Mouse (Mus musculus) lung, postnatal 0 days (tissue): Measurements from ENCODE around the gene Zfp839. TPM values are rescaled to one million over a fixed set of nuclear protein-coding genes. Genes with fewer than 3 reads are reported as not detected.
A peak's percentile ranks its signal among the peaks of the same experiment; 100 is the strongest.

Experiments used
- ATAC-seq: fragments of 200-750 bp; cut with Nextera tagmentation; 2 replicates; pipeline ENCODE4 v1.8.0; 2017; ENCODE audit warnings: moderate library complexity
- DNase-seq: peaks from one replicate; pipeline ENCODE4 v3.0.0-alpha.2; 2016; ENCODE audit warnings: low spot score
- H3K27ac ChIP-seq: fragments of 300-500 bp; sonication (generic); 2 replicates; pipeline ENCODE4 v1.5.1; 2014; ENCODE audit warnings: antibody characterized with exemption, mild to moderate bottlenecking, low read length, mixed read lengths
- H3K27me3 ChIP-seq: fragments of 300-500 bp; sonication (generic); replicated peaks from 2 replicates; pipeline ENCODE4 v1.6.1; 2014; ENCODE audit warnings: low read length, mixed read lengths; ENCODE audit not compliant: insufficient read depth
- H3K36me3 ChIP-seq: fragments of 300-500 bp; sonication (generic); 2 replicates; pipeline ENCODE4 v1.6.1; 2014; ENCODE audit warnings: low read length, mixed read lengths; ENCODE audit not compliant: insufficient read depth
- H3K4me1 ChIP-seq: fragments of 300-500 bp; sonication (generic); 2 replicates; pipeline ENCODE4 v1.6.1; 2014; ENCODE audit warnings: antibody characterized with exemption, low read depth, low read length, mixed read lengths; ENCODE audit not compliant: insufficient read depth
- H3K4me2 ChIP-seq: fragments of 300-500 bp; sonication (generic); replicated peaks from 2 replicates; pipeline ENCODE4 v1.6.1; 2014; ENCODE audit warnings: low read depth, mild to moderate bottlenecking, low read length, moderate library complexity, mixed read lengths
- H3K4me3 ChIP-seq: fragments of 300-500 bp; sonication (generic); 2 replicates; pipeline ENCODE4 v1.5.1; 2014; ENCODE audit warnings: low read depth, low read length
- H3K9ac ChIP-seq: fragments of 300-500 bp; sonication (generic); replicated peaks from 2 replicates; pipeline ENCODE4 v1.6.1; 2014; ENCODE audit warnings: low read depth, mild to moderate bottlenecking
- H3K9me3 ChIP-seq: fragments of 300-500 bp; sonication (generic); 2 replicates; pipeline ENCODE4 v1.6.1; 2016; ENCODE audit warnings: low read length, mixed read lengths
- CTCF ChIP-seq: IDR thresholded peaks from 2 replicates; pipeline ENCODE4 v1.5.1; 2016; ENCODE audit warnings: antibody characterized with exemption, mild to moderate bottlenecking
- EP300 ChIP-seq: IDR thresholded peaks from 2 replicates; pipeline ENCODE4 v1.6.1; 2016; ENCODE audit warnings: antibody characterized with exemption, mild to moderate bottlenecking, control low read depth
- WGBS: fragments of 180-500 bp; shearing (Covaris S2); extraction: QIAGEN DNeasy Blood & Tissue Kit; methylation state at CpG from one replicate; pipeline ENCODE4 v1.1.7; 2014; 5-methylcytosine and 5-hydroxymethylcytosine counted together
- polyA plus RNA-seq: library from polyadenylated mRNA; unstranded; fragments of >200 nt; fragmentation: Nextera tagmentation; extraction: Ambion mirVana; gene quantifications from 2 replicates; pipeline ENCODE4 v1.2.1, GENCODE M21; 2015

Zfp839 gene
- polyA plus RNA-seq, 1 experiment from 2014 or later: 2.4 TPM

DNA sequence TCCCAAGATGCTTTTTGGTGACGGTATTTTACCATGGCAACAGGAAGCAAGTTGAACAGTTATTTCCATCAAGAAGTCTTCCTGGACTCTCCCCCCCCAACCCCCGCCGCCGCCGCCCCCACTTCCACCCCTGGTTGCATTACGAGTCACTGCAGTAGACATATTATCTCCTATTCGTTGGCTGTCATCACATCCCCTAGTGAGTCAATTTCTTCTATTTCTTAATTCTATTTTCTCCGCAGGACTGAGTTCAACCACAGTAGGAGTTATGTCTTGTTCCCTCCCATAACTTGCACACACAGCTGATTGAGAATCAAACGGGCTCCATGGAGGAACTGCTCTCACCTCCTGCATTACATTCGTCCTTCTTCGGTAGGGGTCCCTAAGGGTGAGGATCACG is 38.1 kb downstream of the Zfp839 start:
- Histone ChIP-seq H3K4me2 (peak overlapping the region; percentile 93), H3K4me3 (peak overlapping the region; percentile 78), H3K36me3 (no peaks in the 10 kb centered on the region), H3K27ac (0 out of 2 replicates have a peak overlapping the region, but pooled peaks have one; percentile 70), H3K9me3 (no peaks in the 10 kb centered on the region), H3K27me3 (no peaks in the 10 kb centered on the region), H3K4me1 (peaks cover 5% of the 10 kb centered on the region; the same call in 1 of the 2 replicates), H3K9ac (peak overlapping the region; percentile 43)
- WGBS: 21% methylated on average over 12 of the region's 12 CpGs
- TF ChIP-seq CTCF (no peak), EP300 (no peak)
- DNase-seq (peak; percentile 6), ATAC-seq (no peak)

GRCm38 (mm10) chr12:110888606-110889005 is 38.6 kb downstream of the Zfp839 start:
- TF ChIP-seq EP300 (no peak), CTCF (no peak)
- H3K4me1 ChIP-seq: peaks cover 5% of the 10 kb centered on the region; the same call in 1 of the 2 replicates
- under 1% methylated on average over 25 of the region's 25 CpGs for WGBS
- no peaks in the 10 kb centered on the region for H3K36me3 ChIP-seq
- H3K27ac ChIP-seq: 0 out of 2 replicates have a peak overlapping the region, but pooled peaks have one; percentile 70
- peak overlapping the region; percentile 93 for H3K4me2 ChIP-seq
- H3K9ac ChIP-seq: peak overlapping the region; percentile 43
- no peak for DNase-seq
- peak overlapping the region; percentile 78 for H3K4me3 ChIP-seq
- ATAC-seq: peak; percentile 25
- H3K27me3 ChIP-seq: no peaks in the 10 kb centered on the region
- H3K9me3 ChIP-seq: no peaks in the 10 kb centered on the region

DNA sequence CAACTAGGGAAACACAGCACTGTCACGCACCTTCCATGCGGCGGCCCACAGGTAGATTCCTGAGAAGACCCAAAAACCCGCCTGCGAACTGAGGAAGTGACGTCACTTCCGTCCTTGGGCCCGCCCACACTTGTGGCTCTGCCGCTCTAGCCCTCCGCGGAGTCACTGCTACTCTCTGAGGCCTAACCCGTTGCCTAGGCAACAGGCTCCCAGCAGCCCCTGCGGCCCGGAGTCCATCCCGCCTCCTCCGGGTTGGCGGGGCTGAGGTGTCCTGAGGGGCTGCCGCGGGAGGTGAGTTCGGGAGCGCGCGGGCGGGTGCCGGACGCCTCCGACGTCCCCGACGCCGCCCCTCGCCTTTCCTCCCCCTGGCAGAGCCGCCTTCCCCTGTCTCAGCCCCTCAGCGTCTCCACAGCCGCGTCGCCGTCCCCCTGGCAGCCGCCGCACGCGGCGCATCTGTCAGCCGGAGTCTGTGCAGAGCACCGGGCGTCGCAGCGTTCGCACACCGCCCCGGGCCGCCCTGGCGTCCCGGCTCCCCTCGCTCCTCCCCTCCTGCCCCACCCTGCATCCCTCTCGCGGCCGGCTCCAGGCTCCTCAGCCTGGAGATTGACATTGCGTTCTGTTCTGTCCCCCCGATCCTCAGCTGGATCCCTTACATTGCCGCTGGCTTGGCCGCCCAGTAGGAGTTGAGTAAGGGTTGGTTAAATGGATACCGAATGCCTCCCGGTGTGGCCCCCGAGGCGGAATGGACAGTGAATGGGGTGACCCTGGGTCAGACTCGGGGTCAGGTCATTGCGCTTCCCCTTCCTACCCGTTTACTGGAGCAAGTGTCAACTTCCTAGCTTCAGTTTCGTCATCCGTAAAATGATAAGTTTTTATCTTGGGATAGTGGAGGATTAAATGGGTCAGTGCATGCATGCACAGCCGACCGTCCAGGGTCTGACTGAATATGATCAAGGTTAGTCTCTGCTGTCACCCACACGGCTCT is 39.3 kb downstream of the Zfp839 start, which contains the start of the genes Cinp and Tecpr2:
TSS of gene Cinp (minus strand) at position 110 of the 985 bp plus-strand sequence.
TSS of gene Tecpr2 (plus strand) at position 229 of the 985 bp plus-strand sequence.
- Histone ChIP-seq H3K9me3 (no peaks in the 10 kb centered on the region), H3K4me2 (peak within 1 kb of the TSS; percentile 93), H3K9ac (peak within 1 kb of the TSS; percentile 45), H3K4me3 (peak within 1 kb of the TSS; percentile 78), H3K27ac (peak within 1 kb of the TSS; percentile 70), H3K27me3 (no peaks in the 10 kb centered on the region), H3K4me1 (peaks cover 5% of the 10 kb centered on the region; the same call in 1 of the 2 replicates), H3K36me3 (no peaks in the 10 kb centered on the region)
- DNase-seq: peak; percentile 99
- TF ChIP-seq CTCF (no peak; the same call in 1 of the 2 replicates), EP300 (no peak)
- peak; percentile 99 for ATAC-seq
- WGBS: under 1% methylated on average over 60 of the region's 74 CpGs

GRCm38 (mm10) chr12:110891887-110892286 is 41.8 kb downstream of the Zfp839 start:
- Histone ChIP-seq H3K27ac (no peak overlapping the region), H3K4me1 (peaks cover 5% of the 10 kb centered on the region; the same call in 1 of the 2 replicates), H3K36me3 (no peaks in the 10 kb centered on the region), H3K4me2 (no peak overlapping the region), H3K4me3 (no peak overlapping the region), H3K9me3 (no peaks in the 10 kb centered on the region), H3K9ac (no peak overlapping the region), H3K27me3 (no peaks in the 10 kb centered on the region)
- TF ChIP-seq EP300: peak; percentile 60
- TF ChIP-seq CTCF: peak; percentile 14; the same call in 1 of the 2 replicates
- DNase-seq (peak; percentile 63), ATAC-seq (no peak)
- WGBS: 46% methylated on average over 1 of the region's 1 CpGs

GRCm38 (mm10) chr12:110902106-110902505 is 52.1 kb downstream of the Zfp839 start:
- H3K9me3 ChIP-seq: no peaks in the 10 kb centered on the region
- no peak overlapping the region for H3K4me2 ChIP-seq
- H3K27ac ChIP-seq: no peak overlapping the region
- no peaks in the 10 kb centered on the region for H3K36me3 ChIP-seq
- WGBS: 62% methylated on average over 4 of the region's 4 CpGs
- TF ChIP-seq CTCF (no peak), EP300 (no peak)
- no peaks in the 10 kb centered on the region for H3K27me3 ChIP-seq
- DNase-seq (no peak), ATAC-seq (no peak)
- H3K4me3 ChIP-seq: no peak overlapping the region
- H3K4me1 ChIP-seq: no peaks in the 10 kb centered on the region
- H3K9ac ChIP-seq: no peak overlapping the region

GRCm38 (mm10) chr12:110903536-110903935 is 53.5 kb downstream of the Zfp839 start:
- Histone ChIP-seq H3K4me1 (no peaks in the 10 kb centered on the region), H3K9me3 (no peaks in the 10 kb centered on the region), H3K27me3 (no peaks in the 10 kb centered on the region), H3K27ac (no peak overlapping the region), H3K9ac (no peak overlapping the region), H3K4me2 (no peak overlapping the region), H3K36me3 (no peaks in the 10 kb centered on the region), H3K4me3 (no peak overlapping the region)
- ATAC-seq (no peak), DNase-seq (peak; percentile 25)
- TF ChIP-seq CTCF (peak; percentile 56), EP300 (no peak)
- WGBS: 71% methylated on average over 2 of the region's 2 CpGs
